Mouse (Mus musculus) stomach, postnatal 0 days (tissue): ENCODE results near the gene Tmub1.

ENCODE experiments used
- CTCF ChIP-seq: IDR thresholded peaks from 2 replicates; pipeline ENCODE4 v1.5.1; 2016; ENCODE audit warnings: antibody characterized with exemption, low read depth, mild to moderate bottlenecking, moderate library complexity
- EP300 ChIP-seq: optimal IDR thresholded peaks from 2 replicates; pipeline ENCODE3; 2016; ENCODE audit warnings: antibody characterized with exemption

- no peak for TF ChIP-seq CTCF
- TF ChIP-seq EP300 = no peak
Measured at GRCm38 (mm10) chr5:24446630-24447029, 1.0 kb downstream of the Tmub1 start.
